Mouse (Mus musculus): ENCODE results near the gene Dupd1. TPM values are rescaled to one million over a fixed set of nuclear protein-coding genes. Genes with fewer than 3 reads are reported as not detected.
A peak's percentile ranks its signal among the peaks of the same experiment; 100 is the strongest.

Dupd1 gene
- polyA plus RNA-seq, 1 experiment from 2014 or later = 0.16 TPM

GRCm38 (mm10) chr14:21659155-21659554 is 55.2 kb downstream of the Dupd1 start:
- ATAC-seq (peak; percentile 56), DNase-seq (ENCODE audit: low spot score) (no peak)
- H3K27ac ChIP-seq (ENCODE audit: low read length) = no peak overlapping the region
- H3K27me3 ChIP-seq (replicated peaks; ENCODE audit: insufficient read depth, low read length) = no peaks in the 10 kb centered on the region
- H3K9ac ChIP-seq (replicated peaks; ENCODE audit: low read depth) = no peak overlapping the region
- H3K4me3 ChIP-seq (ENCODE audit: low read depth, low read length) = no peak overlapping the region
- 42% methylated on average over 13 of the region's 13 CpGs for WGBS
- H3K9me3 ChIP-seq (ENCODE audit: low read length) = no peaks in the 10 kb centered on the region
- no peaks in the 10 kb centered on the region for H3K4me1 ChIP-seq (ENCODE audit: insufficient read depth, low read depth, low read length)
- 0 out of 2 replicates have a peak overlapping the region, but pooled peaks have one; percentile 30 for H3K4me2 ChIP-seq (replicated peaks; ENCODE audit: low read depth, low read length)
- H3K36me3 ChIP-seq (ENCODE audit: insufficient read depth, low read length) = peaks cover 12% of the 10 kb centered on the region; the same call in 1 of the 2 replicates
- TF ChIP-seq CTCF (IDR thresholded peaks at IDR 0.05) (no peak), EP300 (IDR thresholded peaks at IDR 0.05) (no peak)

- DNase-seq (ENCODE audit: low spot score) (peak; percentile 49), ATAC-seq (peak; percentile 28; the same call in 1 of the 2 replicates)
- H3K36me3 ChIP-seq (ENCODE audit: insufficient read depth, low read length) = no peaks in the 10 kb centered on the region
- no peaks in the 10 kb centered on the region for H3K27me3 ChIP-seq (replicated peaks; ENCODE audit: insufficient read depth, low read length)
- H3K9ac ChIP-seq (replicated peaks; ENCODE audit: low read depth) = no peak overlapping the region
- no peaks in the 10 kb centered on the region for H3K4me1 ChIP-seq (ENCODE audit: insufficient read depth, low read depth, low read length)
- no peak overlapping the region for H3K4me2 ChIP-seq (replicated peaks; ENCODE audit: low read depth, low read length)
- no peak overlapping the region for H3K27ac ChIP-seq (ENCODE audit: low read length)
- TF ChIP-seq EP300 (IDR thresholded peaks at IDR 0.05) = no peak
- TF ChIP-seq CTCF (IDR thresholded peaks at IDR 0.05) = no peak
- 40% methylated on average over 2 of the region's 2 CpGs for WGBS
- no peak overlapping the region for H3K4me3 ChIP-seq (ENCODE audit: low read depth, low read length)
- H3K9me3 ChIP-seq (ENCODE audit: low read length) = no peaks in the 10 kb centered on the region
Measured at GRCm38 (mm10) chr14:21653813-21654212, 60.6 kb downstream of the Dupd1 start.

- H3K27me3 ChIP-seq (replicated peaks; ENCODE audit: insufficient read depth, low read length) = no peaks in the 10 kb centered on the region
- H3K36me3 ChIP-seq (ENCODE audit: insufficient read depth, low read length) = no peaks in the 10 kb centered on the region
- H3K9ac ChIP-seq (replicated peaks; ENCODE audit: low read depth) = no peak overlapping the region
- ATAC-seq = no peak
- H3K4me3 ChIP-seq (ENCODE audit: low read depth, low read length) = no peak overlapping the region
- no peak for TF ChIP-seq CTCF (IDR thresholded peaks at IDR 0.05)
- TF ChIP-seq EP300 (IDR thresholded peaks at IDR 0.05) = no peak
- no peaks in the 10 kb centered on the region for H3K4me1 ChIP-seq (ENCODE audit: insufficient read depth, low read depth, low read length)
- H3K4me2 ChIP-seq (replicated peaks; ENCODE audit: low read depth, low read length) = no peak overlapping the region
- H3K9me3 ChIP-seq (ENCODE audit: low read length) = no peaks in the 10 kb centered on the region
- no peak overlapping the region for H3K27ac ChIP-seq (ENCODE audit: low read length)
- 60% methylated on average over 4 of the region's 4 CpGs for WGBS
- no peak for DNase-seq (ENCODE audit: low spot score)
Measured at GRCm38 (mm10) chr14:21640806-21641435, 73.5 kb downstream of the Dupd1 start.

GRCm38 (mm10) chr14:21636548-21636947 is 77.8 kb downstream of the Dupd1 start:
- DNase-seq (ENCODE audit: low spot score) (no peak), ATAC-seq (no peak)
- TF ChIP-seq EP300 (IDR thresholded peaks at IDR 0.05) (no peak), CTCF (IDR thresholded peaks at IDR 0.05) (no peak)
- Histone ChIP-seq H3K4me3 (ENCODE audit: low read depth, low read length) (no peak overlapping the region), H3K9ac (replicated peaks; ENCODE audit: low read depth) (no peak overlapping the region), H3K9me3 (ENCODE audit: low read length) (no peaks in the 10 kb centered on the region), H3K36me3 (ENCODE audit: insufficient read depth, low read length) (peaks cover 6% of the 10 kb centered on the region; the same call in 1 of the 2 replicates), H3K4me2 (replicated peaks; ENCODE audit: low read depth, low read length) (no peak overlapping the region), H3K27ac (ENCODE audit: low read length) (no peak overlapping the region), H3K27me3 (replicated peaks; ENCODE audit: insufficient read depth, low read length) (no peaks in the 10 kb centered on the region), H3K4me1 (ENCODE audit: insufficient read depth, low read depth, low read length) (no peaks in the 10 kb centered on the region)
- WGBS = 85% methylated on average over 6 of the region's 6 CpGs

GRCm38 (mm10) chr14:21631665-21632200 is 82.6 kb downstream of the Dupd1 start:
- no peak for TF ChIP-seq CTCF (IDR thresholded peaks at IDR 0.05)
- TF ChIP-seq EP300 (IDR thresholded peaks at IDR 0.05) = no peak
- H3K4me1 ChIP-seq (ENCODE audit: insufficient read depth, low read depth, low read length) = no peaks in the 10 kb centered on the region
- no peak for ATAC-seq
- 65% methylated on average over 5 of the region's 5 CpGs for WGBS
- H3K9ac ChIP-seq (replicated peaks; ENCODE audit: low read depth) = no peak overlapping the region
- no peaks in the 10 kb centered on the region for H3K9me3 ChIP-seq (ENCODE audit: low read length)
- no peak for DNase-seq (ENCODE audit: low spot score)
- no peak overlapping the region for H3K27ac ChIP-seq (ENCODE audit: low read length)
- H3K36me3 ChIP-seq (ENCODE audit: insufficient read depth, low read length) = peaks cover 14% of the 10 kb centered on the region; the same call in 1 of the 2 replicates
- H3K4me3 ChIP-seq (ENCODE audit: low read depth, low read length) = no peak overlapping the region
- no peak overlapping the region for H3K4me2 ChIP-seq (replicated peaks; ENCODE audit: low read depth, low read length)
- no peaks in the 10 kb centered on the region for H3K27me3 ChIP-seq (replicated peaks; ENCODE audit: insufficient read depth, low read length)

Other genes starting within 250 kb of the Dupd1 start
- gene Kat6b, start 233.1 kb downstream of the Dupd1 start, polyA plus RNA-seq (2015; fragmentation: Nextera tagmentation; extraction: Ambion mirVana) = 5.3 and 6.1 TPM in 2 replicates
- gene Samd8, start 36.0 kb upstream of the Dupd1 start, polyA plus RNA-seq (2015; fragmentation: Nextera tagmentation; extraction: Ambion mirVana) = 7.1 and 8.1 TPM in 2 replicates
- 0.20 and 0.29 TPM in 2 replicates for gene Dusp13, start 36.6 kb upstream of the Dupd1 start, polyA plus RNA-seq (2015; fragmentation: Nextera tagmentation; extraction: Ambion mirVana)
- 220 and 221 TPM in 2 replicates for gene Vdac2, start 110.7 kb upstream of the Dupd1 start, polyA plus RNA-seq (2015; fragmentation: Nextera tagmentation; extraction: Ambion mirVana)
- gene Comtd1, start 134.4 kb upstream of the Dupd1 start, polyA plus RNA-seq (2015; fragmentation: Nextera tagmentation; extraction: Ambion mirVana) = 13.0 and 14.7 TPM in 2 replicates

Measured in lung, postnatal 0 days (tissue).